Mouse (Mus musculus) CD8-positive naive resting alpha-beta T cell, adult 2 months (primary cell): ENCODE data around the gene Myrip.

Experiments used
- DNase-seq, 2 experiments: peaks; one replicate each; pipeline ENCODE4 v3.0.0; 2022; ENCODE audit warnings: low read depth in 2 of 2, low spot score in 2 of 2

The Myrip gene

GRCm38 (mm10) chr9:120519469-120520125 lies 218.3 kb downstream of the Myrip start:
- DNase-seq = no peak

DNA sequence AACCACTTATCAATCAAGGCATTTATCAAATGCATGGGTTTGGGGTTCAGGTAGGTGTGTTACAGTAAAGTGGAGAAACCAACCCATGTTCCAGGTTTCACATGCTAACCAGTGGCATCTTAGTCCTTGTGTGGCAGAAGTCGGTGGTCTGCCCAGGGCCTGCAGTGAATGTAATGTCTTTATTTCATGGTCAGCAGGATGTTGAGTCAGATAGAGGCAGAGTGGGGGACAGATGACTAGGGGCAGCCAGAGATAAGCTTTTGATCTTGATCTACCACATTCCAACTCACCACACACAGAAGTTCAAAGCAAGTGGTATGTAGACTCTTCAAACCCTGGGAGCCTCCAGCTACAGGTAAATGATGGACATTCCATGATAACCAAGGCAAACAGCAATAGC lies 219.8 kb downstream of the Myrip start:
- DNase-seq = no peak
